Mouse (Mus musculus) lung, embryonic 14.5 days (tissue): Measurements from ENCODE around the gene Dnmt1. TPM values are rescaled to one million over a fixed set of nuclear protein-coding genes. Genes with fewer than 3 reads are reported as not detected.

Experiments
- ATAC-seq: fragments of 200-750 bp; cut with Nextera tagmentation; 2 replicates; pipeline ENCODE4 v1.8.0; 2017; ENCODE audit warnings: mild to moderate bottlenecking, moderate TSS enrichment, moderate library complexity; ENCODE audit not compliant: insufficient read depth
- DNase-seq: peaks from one replicate; pipeline ENCODE4 v3.0.0-alpha.2; 2015
- H3K27ac ChIP-seq: fragments of 300-500 bp; sonication (generic); 2 replicates; pipeline ENCODE4 v1.5.1; 2014; ENCODE audit warnings: low read depth, mild to moderate bottlenecking, moderate library complexity
- H3K27me3 ChIP-seq: fragments of 300-500 bp; sonication (generic); 2 replicates; pipeline ENCODE4 v1.6.1; 2014; ENCODE audit warnings: low read length, control low read depth; ENCODE audit not compliant: insufficient read depth
- H3K36me3 ChIP-seq: fragments of 300-500 bp; sonication (generic); 2 replicates; pipeline ENCODE4 v1.6.1; 2014; ENCODE audit warnings: control low read depth; ENCODE audit not compliant: insufficient read depth
- H3K4me1 ChIP-seq: fragments of 300-500 bp; sonication (generic); 2 replicates; pipeline ENCODE4 v1.6.1; 2014; ENCODE audit warnings: antibody characterized with exemption, control low read depth; ENCODE audit not compliant: insufficient read depth
- H3K4me2 ChIP-seq: fragments of 300-500 bp; sonication (generic); 2 replicates; pipeline ENCODE4 v1.6.1; 2014; ENCODE audit warnings: mild to moderate bottlenecking
- H3K4me3 ChIP-seq: fragments of 300-500 bp; sonication (generic); 2 replicates; pipeline ENCODE4 v1.5.1; 2014; ENCODE audit warnings: low read depth, low read length
- H3K9ac ChIP-seq: fragments of 300-500 bp; sonication (generic); 2 replicates; pipeline ENCODE4 v1.6.1; 2014
- H3K9me3 ChIP-seq: fragments of 300-500 bp; sonication (generic); 2 replicates; pipeline ENCODE4 v1.6.1; 2016; ENCODE audit warnings: low read depth, low read length, control low read depth
- CTCF ChIP-seq: IDR thresholded peaks from 2 replicates; pipeline ENCODE4 v1.5.1; 2016; ENCODE audit warnings: antibody characterized with exemption, low read depth
- WGBS: fragments of 180-500 bp; shearing (Covaris S2); extraction: QIAGEN DNeasy Blood & Tissue Kit; methylation state at CpG from one replicate; pipeline ENCODE4 v1.1.7; 2014; 5-methylcytosine and 5-hydroxymethylcytosine counted together
- polyA plus RNA-seq: library from polyadenylated mRNA; unstranded; fragments of >200 nt; fragmentation: Nextera tagmentation; extraction: Ambion mirVana; gene quantifications from 2 replicates; pipeline ENCODE4 v1.2.1, GENCODE M21; 2014

Gene Dnmt1
- polyA plus RNA-seq, 1 experiment from 2014 or later, result 82.1 TPM

- Histone ChIP-seq H3K9ac (no peak overlapping the region), H3K4me3 (no peak overlapping the region), H3K4me1 (no peaks in the 10 kb centered on the region), H3K27ac (no peak overlapping the region), H3K27me3 (peaks cover 17% of the 10 kb centered on the region), H3K4me2 (no peak overlapping the region), H3K36me3 (no peaks in the 10 kb centered on the region), H3K9me3 (no peaks in the 10 kb centered on the region)
- 89% methylated on average over 10 of the region's 10 CpGs for WGBS
- no peak for TF ChIP-seq CTCF
- DNase-seq (no peak), ATAC-seq (no peak)
These were observed 86.7 kb downstream of the Dnmt1 start for GRCm38 (mm10) chr9:20872991-20873390.

GRCm38 (mm10) chr9:20870211-20871173 is 89.2 kb downstream of the Dnmt1 start:
- peaks cover 23% of the 10 kb centered on the region for H3K27me3 ChIP-seq
- H3K9me3 ChIP-seq, result no peaks in the 10 kb centered on the region
- H3K27ac ChIP-seq, result no peak overlapping the region
- no peaks in the 10 kb centered on the region for H3K4me1 ChIP-seq
- TF ChIP-seq CTCF, result peak; percentile 39
- no peak for DNase-seq
- H3K4me3 ChIP-seq, result no peak overlapping the region
- H3K36me3 ChIP-seq, result no peaks in the 10 kb centered on the region
- H3K4me2 ChIP-seq, result no peak overlapping the region
- H3K9ac ChIP-seq, result no peak overlapping the region
- no peak for ATAC-seq
- 70% methylated on average over 12 of the region's 12 CpGs for WGBS

GRCm38 (mm10) chr9:20869246-20869645 is 90.4 kb downstream of the Dnmt1 start:
- H3K4me3 ChIP-seq, result peak overlapping the region; percentile 43
- DNase-seq, result no peak
- no peak for TF ChIP-seq CTCF
- no peaks in the 10 kb centered on the region for H3K9me3 ChIP-seq
- H3K4me2 ChIP-seq, result peak overlapping the region; percentile 67
- H3K36me3 ChIP-seq, result no peaks in the 10 kb centered on the region
- no peak for ATAC-seq
- H3K9ac ChIP-seq, result no peak overlapping the region
- H3K27ac ChIP-seq, result no peak overlapping the region
- H3K27me3 ChIP-seq, result peaks cover 23% of the 10 kb centered on the region
- WGBS, result 3% methylated on average over 19 of the region's 19 CpGs
- no peaks in the 10 kb centered on the region for H3K4me1 ChIP-seq

- ATAC-seq (peak; percentile 59), DNase-seq (peak; percentile 66)
- Histone ChIP-seq H3K4me3 (peak within 1 kb of the TSS; percentile 43), H3K27me3 (peaks cover 23% of the 10 kb centered on the region), H3K9me3 (no peaks in the 10 kb centered on the region), H3K4me2 (peak within 1 kb of the TSS; percentile 67), H3K9ac (peak within 1 kb of the TSS; percentile 61), H3K27ac (no peak within 1 kb of the TSS), H3K36me3 (no peaks in the 10 kb centered on the region), H3K4me1 (no peaks in the 10 kb centered on the region)
- 7% methylated on average over 53 of the region's 53 CpGs for WGBS
- no peak for TF ChIP-seq CTCF
These were observed 91.2 kb downstream of the Dnmt1 start, which contains the start of gene A230050P20Rik for GRCm38 (mm10) chr9:20868448-20869001. Gene A230050P20Rik (plus strand): TSS chr9:20868642.

- Histone ChIP-seq H3K9ac (no peak overlapping the region), H3K4me3 (no peak overlapping the region), H3K9me3 (no peaks in the 10 kb centered on the region), H3K4me1 (no peaks in the 10 kb centered on the region), H3K4me2 (no peak overlapping the region), H3K36me3 (no peaks in the 10 kb centered on the region), H3K27me3 (peaks cover 23% of the 10 kb centered on the region), H3K27ac (no peak overlapping the region)
- TF ChIP-seq CTCF, result no peak
- ATAC-seq (no peak), DNase-seq (no peak)
- WGBS, result 47% methylated on average over 3 of the region's 3 CpGs
These were observed 92.8 kb downstream of the Dnmt1 start for GRCm38 (mm10) chr9:20866879-20867278.

DNA sequence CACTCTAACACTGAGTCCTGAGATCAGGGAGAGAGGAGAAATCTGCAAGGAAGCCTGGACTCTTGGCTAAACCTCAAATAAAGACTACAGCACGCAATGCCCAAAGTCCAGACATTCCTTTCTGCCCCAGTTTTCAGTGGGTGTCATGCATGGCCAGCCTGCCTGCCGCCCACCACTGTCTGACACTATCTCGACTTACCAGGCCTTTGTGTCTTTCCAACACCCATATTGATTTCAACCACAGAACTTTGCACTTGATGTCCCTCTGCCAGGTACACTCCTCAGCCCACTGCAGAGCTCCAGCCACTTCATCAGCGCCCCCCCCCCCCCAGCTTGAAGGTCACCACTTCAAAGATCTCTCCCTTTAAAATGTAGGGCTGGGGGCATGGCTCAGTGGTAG is 97.5 kb downstream of the Dnmt1 start:
- no peak for TF ChIP-seq CTCF
- Histone ChIP-seq H3K4me3 (no peak overlapping the region), H3K27ac (no peak overlapping the region), H3K36me3 (no peaks in the 10 kb centered on the region), H3K4me1 (no peaks in the 10 kb centered on the region), H3K9me3 (no peaks in the 10 kb centered on the region), H3K4me2 (no peak overlapping the region), H3K9ac (no peak overlapping the region), H3K27me3 (no peaks in the 10 kb centered on the region; the same call in 1 of the 2 replicates)
- ATAC-seq, result no peak
- DNase-seq, result no peak
- 51% methylated on average over 4 of the region's 4 CpGs for WGBS

DNA sequence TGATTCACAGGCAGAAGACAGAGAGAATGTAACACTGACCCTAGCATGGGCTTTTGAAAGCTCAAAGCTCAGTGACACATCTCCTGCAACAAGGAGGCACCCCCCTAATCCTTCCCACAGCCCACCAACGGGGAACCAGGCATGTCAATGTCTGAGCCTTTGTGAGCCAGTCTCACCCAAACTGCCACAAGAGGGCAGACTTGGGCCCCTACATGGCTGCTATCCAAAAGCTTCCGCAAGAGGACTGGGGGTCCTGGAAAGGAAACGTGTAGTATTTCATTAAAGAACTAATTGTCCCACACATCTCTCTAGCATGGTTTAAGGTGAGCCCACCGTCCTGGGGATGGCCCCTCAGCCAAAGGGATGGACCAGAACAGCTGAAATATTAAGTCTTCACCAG is 97.9 kb downstream of the Dnmt1 start:
- Histone ChIP-seq H3K4me1 (no peaks in the 10 kb centered on the region), H3K27ac (no peak overlapping the region), H3K9ac (no peak overlapping the region), H3K4me2 (no peak overlapping the region), H3K27me3 (no peaks in the 10 kb centered on the region), H3K36me3 (no peaks in the 10 kb centered on the region), H3K9me3 (no peaks in the 10 kb centered on the region), H3K4me3 (no peak overlapping the region)
- TF ChIP-seq CTCF, result peak; percentile 72
- peak; percentile 78 for DNase-seq
- no peak for ATAC-seq
- WGBS, result 7% methylated on average over 4 of the region's 4 CpGs
